Mouse (Mus musculus) spleen, postnatal 4 days (tissue): ENCODE measurements around the gene Lrig1.
A peak's percentile ranks its signal among the peaks of the same experiment; 100 is the strongest.

Experiments used
- DNase-seq, 2 experiments: peaks; one replicate each; pipeline ENCODE4 v3.0.0; 2022; ENCODE audit warnings: low spot score in 2 of 2

Lrig1 gene

DNA sequence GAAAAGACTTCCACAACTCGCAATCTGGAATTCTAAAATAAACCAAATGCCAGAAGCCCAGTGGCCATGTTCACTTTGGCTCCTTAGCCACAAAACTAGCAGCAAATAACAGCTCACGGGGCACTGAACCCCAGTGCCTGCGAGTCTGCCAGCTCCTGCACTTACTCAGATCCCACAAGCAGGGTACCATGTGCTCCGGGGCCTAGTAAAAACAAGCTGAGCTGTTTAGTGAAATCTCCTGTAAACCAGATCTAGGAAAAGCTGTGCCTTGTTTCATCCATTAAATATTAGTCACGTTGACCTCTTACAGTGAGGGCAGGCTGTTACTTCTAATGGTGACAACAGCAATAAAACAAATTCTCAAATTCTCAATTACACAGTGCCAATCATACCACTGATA is 81.3 kb downstream of the Lrig1 start:
- DNase-seq, result no peak

- no peak for DNase-seq
Measured at GRCm38 (mm10) chr6:94615936-94616335, 84.0 kb downstream of the Lrig1 start.

- no peak for DNase-seq
Measured at GRCm38 (mm10) chr6:94614346-94614745, 85.6 kb downstream of the Lrig1 start.

GRCm38 (mm10) chr6:94613235-94613895 is 86.6 kb downstream of the Lrig1 start:
- DNase-seq, result no peak

- no peak for DNase-seq
Measured at GRCm38 (mm10) chr6:94604546-94604945, 95.4 kb downstream of the Lrig1 start.

GRCm38 (mm10) chr6:94604072-94604471 is 95.9 kb downstream of the Lrig1 start:
- DNase-seq, result no peak

DNA sequence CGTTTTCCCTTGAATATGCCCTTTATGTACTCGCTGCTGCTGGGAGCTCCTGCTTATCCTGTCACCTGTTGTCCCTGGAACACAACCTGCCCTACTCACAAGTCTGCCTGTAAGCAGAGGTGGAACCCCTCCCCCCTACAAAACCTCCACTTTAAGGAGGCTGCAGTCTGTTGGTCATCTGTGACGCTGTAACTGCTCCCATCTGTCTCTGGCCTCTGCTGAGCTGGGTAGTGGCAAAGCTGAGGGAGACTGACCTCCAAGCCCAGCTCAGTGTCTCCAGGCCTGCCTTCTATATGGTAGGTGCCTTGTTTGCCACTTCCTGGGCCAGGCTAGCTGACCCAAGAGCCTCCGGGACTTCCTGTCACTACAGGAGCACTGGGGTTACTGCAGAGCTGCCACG is 98.1 kb downstream of the Lrig1 start:
- no peak for DNase-seq

- no peak for DNase-seq
Measured at GRCm38 (mm10) chr6:94601101-94601500, 98.9 kb downstream of the Lrig1 start.

- no peak for DNase-seq
Measured at GRCm38 (mm10) chr6:94599016-94599415, 100.9 kb downstream of the Lrig1 start.

GRCm38 (mm10) chr6:94598421-94598820 is 101.5 kb downstream of the Lrig1 start:
- no peak for DNase-seq

- DNase-seq, result peak in 1 of 2 experiments; percentile 60
Measured at GRCm38 (mm10) chr6:94596761-94597485, 103.0 kb downstream of the Lrig1 start.

GRCm38 (mm10) chr6:94596051-94596760 is 103.8 kb downstream of the Lrig1 start:
- peak; percentile 6 to 51 for DNase-seq

DNA sequence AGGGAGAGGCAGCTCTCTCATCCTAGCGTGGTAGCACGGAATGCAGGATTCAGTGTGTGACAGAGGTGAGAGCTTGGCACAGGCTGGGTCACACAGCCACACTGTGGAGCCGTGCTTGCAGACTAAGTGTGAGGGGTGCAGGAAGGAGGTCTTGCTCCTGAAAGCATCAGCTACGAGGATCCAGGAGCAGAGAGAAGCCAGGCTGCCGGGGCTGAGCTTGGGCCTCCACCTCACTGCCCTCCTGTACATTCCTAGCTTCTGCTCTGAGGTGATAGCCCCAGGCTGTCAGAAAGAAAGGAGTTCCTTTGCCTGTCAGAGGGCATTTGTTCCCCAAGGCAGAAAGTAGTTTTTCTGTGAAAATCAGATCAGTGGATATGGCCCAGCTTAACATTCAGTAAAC is 104.8 kb downstream of the Lrig1 start:
- peak; percentile 6 to 51 for DNase-seq

DNA sequence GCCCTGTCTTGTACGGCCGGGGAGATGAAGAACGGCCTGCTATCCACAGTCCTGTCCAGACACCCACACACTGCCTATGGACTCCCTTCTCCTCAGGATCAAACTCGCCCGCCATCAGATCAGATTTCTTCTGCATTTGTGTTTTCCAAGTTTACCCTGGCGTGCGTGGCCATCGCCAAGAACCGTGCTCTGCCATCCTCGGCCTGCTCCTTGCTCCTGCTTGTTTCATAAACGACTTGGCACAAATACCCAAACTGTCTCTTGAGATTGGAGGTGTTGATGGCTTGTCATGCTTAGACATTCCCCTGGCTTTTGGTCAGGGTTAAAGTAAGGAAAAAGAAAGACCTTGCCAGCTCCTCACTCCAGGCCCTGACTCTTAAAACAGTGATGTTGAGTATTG is 105.2 kb downstream of the Lrig1 start:
- peak; percentile 8 to 45 for DNase-seq

- DNase-seq, result peak in 1 of 2 experiments; percentile 49
Measured at GRCm38 (mm10) chr6:94594096-94594665, 105.8 kb downstream of the Lrig1 start.

- no peak for DNase-seq
Measured at GRCm38 (mm10) chr6:94592710-94593109, 107.2 kb downstream of the Lrig1 start.

DNA sequence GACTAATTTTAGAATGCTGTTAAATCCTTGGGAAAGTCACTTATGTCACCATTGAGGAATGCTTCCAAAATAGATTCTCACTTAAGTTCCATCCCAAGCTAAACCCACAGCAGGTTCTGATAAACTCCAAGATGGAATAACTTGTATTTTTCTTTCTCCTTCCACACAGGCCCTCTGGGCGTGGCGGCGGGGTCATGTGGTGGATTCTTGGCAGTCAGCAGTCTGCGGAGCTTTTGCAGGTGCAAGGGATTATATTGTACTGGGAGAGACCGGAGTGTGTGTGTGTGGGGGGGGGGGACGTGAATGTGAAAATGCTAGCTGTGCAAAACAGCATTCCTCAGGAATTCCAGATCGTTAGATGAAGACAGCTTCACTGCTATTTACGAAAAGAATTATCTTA is 107.7 kb downstream of the Lrig1 start:
- DNase-seq, result no peak

DNA sequence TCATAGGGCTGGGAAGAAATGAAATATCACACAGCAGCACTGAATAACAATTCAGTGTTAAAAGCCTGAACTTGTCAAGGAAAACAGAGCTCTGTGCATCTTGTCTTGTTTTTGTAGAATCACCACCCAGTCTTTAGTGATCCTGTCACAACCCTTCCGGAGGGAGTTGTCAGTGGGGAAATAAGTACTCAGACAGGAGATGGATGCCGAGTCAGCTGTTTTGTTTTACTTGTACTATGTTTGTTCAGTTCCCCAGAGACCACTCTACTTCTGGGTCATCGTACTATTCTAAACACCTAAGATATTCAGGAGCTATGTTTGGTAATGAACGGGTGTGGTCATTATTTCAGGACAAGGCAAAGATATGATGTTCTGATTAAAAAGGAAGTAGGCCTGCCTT is 111.6 kb downstream of the Lrig1 start:
- DNase-seq, result no peak

DNA sequence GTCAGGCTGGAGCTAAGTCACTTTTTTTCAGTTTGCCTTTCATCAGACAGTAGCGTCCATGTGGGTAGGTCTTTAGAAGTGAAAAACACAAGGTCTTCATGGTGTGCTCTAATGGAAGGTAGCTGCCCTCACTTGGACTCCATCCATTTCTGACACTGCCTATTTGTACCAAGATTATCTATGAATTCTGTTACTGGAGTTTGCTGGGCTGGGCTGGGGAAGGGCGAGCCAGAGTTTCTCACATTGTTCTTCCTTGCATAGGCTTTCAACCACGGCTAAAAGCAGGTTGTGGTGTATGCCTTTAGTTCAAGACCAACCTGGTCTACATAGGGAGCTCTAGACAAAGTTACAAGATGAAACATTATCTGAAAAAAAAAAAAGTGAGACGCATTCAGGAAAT is 115.0 kb downstream of the Lrig1 start:
- no peak for DNase-seq

DNA sequence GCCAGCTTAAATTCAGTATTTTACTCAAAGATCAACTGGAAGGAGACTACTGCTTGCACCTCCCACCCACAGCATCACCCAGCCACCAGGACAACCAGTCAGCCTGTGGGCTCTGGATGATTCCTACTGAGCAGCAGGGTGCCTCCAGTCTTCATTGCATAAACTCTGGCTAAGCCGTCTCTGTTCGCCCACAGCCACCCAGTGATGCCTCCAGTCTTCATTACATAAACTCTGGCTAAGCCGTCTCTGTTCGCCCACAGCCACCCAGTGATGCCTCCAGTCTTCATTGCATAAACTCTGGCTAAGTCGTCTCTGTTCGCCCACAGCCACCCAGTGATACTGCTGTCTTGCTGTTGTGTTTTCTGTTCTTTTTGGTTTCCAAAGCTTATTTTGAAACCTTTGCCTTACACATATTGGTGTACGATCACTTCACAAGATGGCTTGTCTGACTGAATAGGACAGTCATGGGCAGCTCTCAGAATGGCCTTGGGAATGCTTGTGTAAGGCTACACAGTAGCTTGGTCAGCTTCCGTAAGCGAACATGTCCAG is 115.7 kb downstream of the Lrig1 start:
- no peak for DNase-seq

- DNase-seq, result no peak
Measured at GRCm38 (mm10) chr6:94582055-94582454, 117.9 kb downstream of the Lrig1 start.

DNA sequence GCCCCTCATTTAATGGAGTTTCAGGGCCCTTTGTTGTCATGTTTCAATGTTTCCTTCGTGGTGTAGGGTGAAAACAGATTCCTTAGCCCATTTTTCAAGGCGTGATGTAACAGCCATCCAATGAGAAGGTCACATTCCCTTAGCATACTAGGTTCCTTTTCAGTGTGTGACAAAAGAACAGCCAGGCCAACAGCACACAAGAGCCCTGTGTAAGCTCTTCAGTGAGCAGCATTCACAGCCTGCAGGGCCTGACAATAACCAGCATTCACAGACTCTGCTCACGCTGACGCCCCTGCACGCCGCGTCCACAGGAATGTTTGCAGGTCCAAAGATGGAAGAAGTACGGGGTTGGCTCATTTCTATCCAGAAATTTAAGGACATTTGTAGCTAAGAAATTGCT is 122.0 kb downstream of the Lrig1 start:
- DNase-seq, result no peak
